Mouse (Mus musculus) kidney, adult 2 months (tissue): ENCODE measurements at regions not wholly inside any gene's neighbourhood (a gene's known extent, or its start where the extent isn't known, plus 50 kb on each side); places are given as distances from the start of the nearest gene placed in this dataset.
A peak's percentile ranks its signal among the peaks of the same experiment; 100 is the strongest.
"Not testable (repeated sequence)": the region's sequence is repeated elsewhere in the genome, so short reads cannot be mapped to it uniquely, and the experiment has no call there.

Source experiments
- DNase-seq: peaks from one replicate; pipeline ENCODE4 v3.0.0; 2021
- H3K27ac ChIP-seq: fragments of 200-500 bp; 2 replicates; pipeline ENCODE4 v1.5.1; 2012; ENCODE audit warnings: low read depth, low read length, control low read depth, inconsistent platforms; ENCODE audit not compliant: insufficient read depth
- H3K27me3 ChIP-seq: fragments of 200-500 bp; replicated peaks from 2 replicates; pipeline ENCODE4 v1.6.1; 2012; ENCODE audit warnings: mild to moderate bottlenecking, moderate library complexity, low read length, inconsistent platforms; ENCODE audit not compliant: control insufficient read depth, insufficient read depth
- H3K36me3 ChIP-seq: fragments of 200-500 bp; 2 replicates; pipeline ENCODE4 v1.6.1; 2012; ENCODE audit warnings: mild to moderate bottlenecking, moderate library complexity, low read length, inconsistent platforms; ENCODE audit not compliant: control insufficient read depth, insufficient read depth
- H3K4me1 ChIP-seq: fragments of 200-500 bp; 2 replicates; pipeline ENCODE4 v1.6.1; 2011; ENCODE audit warnings: low read length; ENCODE audit not compliant: control insufficient read depth, insufficient read depth
- H3K4me3 ChIP-seq: fragments of 200-500 bp; 2 replicates; pipeline ENCODE4 v1.5.1; 2011; ENCODE audit warnings: mild to moderate bottlenecking, low read depth, low read length, control low read depth; ENCODE audit not compliant: insufficient read depth
- CTCF ChIP-seq: fragments of 200-500 bp; conservative IDR thresholded peaks from 2 replicates; pipeline ENCODE4 v1.5.1; 2011; ENCODE audit warnings: low read depth, mild to moderate bottlenecking, control low read depth, low read length, moderate library complexity, mixed read lengths; ENCODE audit not compliant: insufficient read depth, insufficient read length
- POLR2A ChIP-seq: fragments of 200-500 bp; IDR thresholded peaks from one replicate; pipeline ENCODE4 v1.6.1; 2011; ENCODE audit warnings: low read depth, low read length, control low read depth
- WGBS: fragments of 180-500 bp; shearing (Covaris S2); methylation state at CpG from one replicate; pipeline ENCODE4 v1.1.7; 2018; 5-methylcytosine and 5-hydroxymethylcytosine counted together

DNA sequence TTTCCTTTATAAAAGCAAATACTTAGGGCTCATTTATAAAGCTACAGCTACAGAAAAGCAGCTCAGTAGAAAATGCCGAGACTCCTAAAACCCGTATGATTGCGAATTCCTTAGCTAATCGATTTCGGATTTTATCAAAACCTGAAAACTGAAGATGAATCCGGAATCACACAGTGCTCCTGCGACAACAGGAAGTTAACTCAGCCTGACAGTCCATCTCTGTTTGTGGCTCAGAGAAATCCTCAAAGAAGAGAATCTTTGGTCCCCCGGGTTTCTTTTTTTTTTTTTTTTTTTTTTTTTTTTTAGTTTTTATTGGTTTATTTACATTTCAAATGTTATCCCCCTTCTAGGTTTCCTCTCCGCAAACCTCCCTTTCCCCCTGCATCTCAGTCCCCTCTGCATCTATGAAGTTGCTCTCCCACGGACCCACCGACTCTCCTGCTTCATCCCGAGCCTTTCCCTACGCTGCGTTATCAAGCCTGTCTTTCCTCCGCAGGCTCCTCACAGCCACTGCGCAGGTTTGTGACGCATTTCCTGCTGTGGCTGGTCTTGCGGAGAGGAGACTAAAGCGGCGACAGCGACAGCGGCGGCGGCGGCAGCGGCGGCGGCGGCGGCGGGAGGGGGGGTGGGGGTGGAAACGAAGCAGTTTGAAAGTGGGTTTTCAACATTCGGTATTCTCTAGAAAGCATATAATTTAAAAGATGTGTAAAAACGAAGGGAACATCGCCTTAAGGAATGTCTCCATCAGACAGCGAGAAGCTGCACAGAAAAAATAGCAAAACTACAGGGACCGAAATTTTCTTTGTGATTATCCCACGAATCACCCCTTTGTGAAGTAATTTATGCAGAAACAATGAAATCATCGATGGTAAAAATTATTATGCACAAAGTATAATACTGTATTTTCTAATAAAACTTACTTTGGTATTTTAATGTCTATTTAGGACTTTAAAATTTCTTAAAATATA, 352.3 kb upstream of the Snrpn start:
- 14% methylated on average over 39 of the region's 39 CpGs for WGBS
- DNase-seq: peak; percentile 50
- H3K36me3 ChIP-seq, H3K4me1 ChIP-seq, H3K27me3 ChIP-seq, H3K27ac ChIP-seq: not testable (repeated sequence)
- H3K4me3 ChIP-seq: peak overlapping the region; percentile 49

DNA sequence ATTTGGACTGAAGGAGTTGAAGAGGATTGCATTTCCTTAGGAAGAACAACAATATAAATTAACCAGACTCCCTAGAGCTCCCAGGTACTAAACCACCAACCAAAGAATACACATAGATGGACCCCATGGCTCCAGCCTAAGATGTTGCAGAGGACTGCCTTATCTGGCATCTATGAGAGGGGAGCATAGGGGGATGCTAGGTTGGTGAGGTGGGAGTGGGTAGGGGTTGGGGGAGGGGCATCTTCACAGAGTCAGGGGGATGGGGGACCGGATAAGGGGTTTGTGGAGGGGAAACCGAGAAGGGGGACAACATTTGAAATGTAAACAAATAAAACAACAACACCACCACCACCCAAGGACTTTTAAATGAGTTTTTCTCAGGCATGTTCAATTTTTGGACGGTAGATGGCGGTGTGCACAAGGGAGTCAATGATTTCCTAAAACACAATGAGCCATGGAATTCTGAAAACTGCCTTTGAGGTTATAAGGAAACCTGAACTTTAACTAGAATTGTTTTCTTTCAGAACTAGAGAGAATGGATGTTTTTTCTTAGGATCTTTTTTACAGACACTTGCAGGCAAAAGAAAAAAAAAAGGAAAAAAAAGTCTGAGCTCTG, 347.9 kb upstream of the Snrpn start:
- not testable (repeated sequence) for H3K27me3 ChIP-seq, DNase-seq, H3K27ac ChIP-seq, H3K4me3 ChIP-seq, H3K4me1 ChIP-seq, H3K36me3 ChIP-seq
- 6% methylated on average over 4 of the region's 4 CpGs for WGBS

- not testable (repeated sequence) for H3K27ac ChIP-seq, H3K36me3 ChIP-seq, H3K4me1 ChIP-seq, H3K4me3 ChIP-seq, H3K27me3 ChIP-seq
- peak; percentile 3 for DNase-seq
- WGBS: 54% methylated on average over 3 of the region's 3 CpGs
Observed at GRCm38 (mm10) chr7:60450074-60450603, 310.1 kb upstream of the Snrpn start.

DNA sequence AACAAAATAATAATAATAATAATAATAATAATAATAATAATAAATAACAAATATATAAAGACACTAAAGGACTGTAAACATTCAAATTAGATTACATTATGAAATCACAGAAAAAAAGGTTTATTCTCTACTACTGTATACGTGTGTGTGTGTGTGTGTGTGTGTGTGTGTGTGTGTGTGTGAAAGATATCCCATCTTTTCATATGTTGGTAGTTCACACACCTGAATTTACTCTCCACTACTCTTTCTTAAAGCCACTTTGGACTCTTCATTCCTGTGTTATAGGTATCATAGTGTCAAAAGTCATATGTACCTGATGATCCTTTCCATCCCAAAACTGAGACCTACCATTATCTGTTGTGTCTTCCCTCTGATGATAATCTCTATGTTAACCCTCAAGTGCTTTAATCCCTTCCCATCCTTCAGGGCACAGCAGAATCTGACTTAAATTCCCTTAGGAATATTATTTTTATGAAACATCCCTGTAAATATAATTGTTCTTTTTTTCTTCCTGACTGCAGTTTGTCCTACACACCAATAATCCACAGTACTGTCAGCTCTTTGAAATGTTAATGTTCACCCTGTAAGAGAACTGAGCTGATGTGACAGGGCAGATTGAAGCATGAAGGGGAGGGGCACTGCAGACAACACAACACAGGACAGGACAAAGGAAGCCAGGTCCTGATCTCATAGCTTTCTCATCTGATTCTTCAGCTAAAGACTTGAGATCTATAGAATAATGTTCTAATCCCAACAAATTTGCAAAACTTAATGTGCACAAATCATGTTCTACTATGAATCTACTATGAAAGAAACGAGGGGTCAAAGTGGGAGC, 309.4 kb upstream of the Snrpn start:
- H3K36me3 ChIP-seq, DNase-seq: not testable (repeated sequence)
- 33% methylated on average over 2 of the region's 2 CpGs for WGBS

DNA sequence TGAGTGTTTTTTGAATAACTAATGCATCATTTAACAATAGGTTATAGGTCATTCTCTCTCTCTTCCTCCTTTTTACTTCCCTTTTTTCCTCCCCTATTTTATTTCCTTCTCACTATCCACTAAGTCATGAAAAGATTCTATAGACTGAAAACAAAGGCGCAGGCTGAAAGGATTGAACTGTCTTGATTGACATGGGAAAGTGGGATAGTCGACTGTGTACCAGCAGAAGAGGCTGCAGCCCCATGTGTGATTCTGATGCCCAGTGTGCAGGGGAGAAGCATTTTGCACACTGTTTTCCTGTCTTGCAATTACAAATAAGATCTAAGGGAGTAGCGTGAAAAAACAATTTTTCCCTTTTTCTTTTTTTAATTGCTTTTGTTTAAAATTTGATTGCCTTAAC, 298.8 kb upstream of the Snrpn start:
- Histone ChIP-seq H3K4me3 (no peak overlapping the region), H3K27me3 (no peaks in the 10 kb centered on the region), H3K27ac (no peak overlapping the region), H3K36me3 (no peaks in the 10 kb centered on the region), H3K4me1 (no peaks in the 10 kb centered on the region)
- 74% methylated on average over 3 of the region's 3 CpGs for WGBS
- no peak for TF ChIP-seq CTCF
- no peak for TF ChIP-seq POLR2A
- DNase-seq: no peak

More for the DNA sequence above, 309.4 kb upstream of the Snrpn start:
- not testable (repeated sequence) for H3K27ac ChIP-seq, H3K4me3 ChIP-seq, H3K27me3 ChIP-seq, H3K4me1 ChIP-seq

- not testable (repeated sequence) for H3K27me3 ChIP-seq, H3K4me1 ChIP-seq, H3K36me3 ChIP-seq, H3K27ac ChIP-seq
- H3K4me3 ChIP-seq: peak overlapping the region; percentile 52
- WGBS: 18% methylated on average over 33 of the region's 33 CpGs
- DNase-seq: peak; percentile 35
Observed at GRCm38 (mm10) chr7:60391011-60391863, 251.2 kb upstream of the Snrpn start.

DNA sequence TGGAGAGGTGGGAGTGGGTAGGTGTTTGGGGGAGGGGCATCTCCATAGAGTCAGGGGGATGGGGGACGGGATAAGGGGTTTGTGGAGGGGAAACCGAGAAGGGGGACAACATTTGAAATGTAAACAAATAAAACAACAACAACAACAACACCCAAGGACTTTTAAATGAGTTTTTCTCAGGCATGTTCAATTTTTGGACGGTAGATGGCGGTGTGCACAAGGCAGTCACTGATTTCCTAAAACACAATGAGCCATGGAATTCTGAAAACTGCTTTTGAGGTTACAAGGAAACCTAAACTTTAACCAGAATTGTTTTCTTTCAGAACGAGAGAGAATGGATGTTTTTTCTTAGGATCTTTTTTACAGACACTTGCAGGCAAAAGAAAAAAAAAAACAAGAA, 246.9 kb upstream of the Snrpn start:
- peak; percentile 5 for DNase-seq
- not testable (repeated sequence) for H3K4me3 ChIP-seq, H3K27me3 ChIP-seq, H3K4me1 ChIP-seq, H3K27ac ChIP-seq, H3K36me3 ChIP-seq
- 4% methylated on average over 5 of the region's 5 CpGs for WGBS

DNA sequence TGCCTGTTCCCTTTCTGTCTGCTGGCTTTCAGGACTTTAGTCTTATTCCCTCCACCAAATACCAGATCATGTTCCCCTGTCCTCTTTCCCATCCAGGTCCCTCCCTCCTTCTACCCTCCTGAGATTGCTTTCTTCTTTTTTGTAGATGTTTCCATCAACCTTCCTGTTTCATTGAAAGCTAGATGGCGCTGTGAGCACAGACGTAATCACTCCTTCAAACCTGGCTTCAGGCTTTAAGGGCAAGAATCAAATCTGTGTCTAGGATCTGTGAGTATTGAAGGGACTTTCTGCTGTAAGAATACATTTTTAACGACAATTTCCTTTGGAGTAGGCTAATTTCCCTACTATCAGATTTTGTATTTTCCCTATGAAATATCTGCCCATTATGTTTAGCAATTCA, 234.0 kb upstream of the Snrpn start:
- WGBS: 21% methylated on average over 3 of the region's 3 CpGs
- peak; percentile 6 for DNase-seq
- H3K4me3 ChIP-seq, H3K4me1 ChIP-seq, H3K27ac ChIP-seq, H3K36me3 ChIP-seq, H3K27me3 ChIP-seq: not testable (repeated sequence)

- not testable (repeated sequence) for H3K36me3 ChIP-seq, H3K27ac ChIP-seq, H3K4me3 ChIP-seq, H3K27me3 ChIP-seq, H3K4me1 ChIP-seq
- DNase-seq: peak; percentile 72
- WGBS: 55% methylated on average over 2 of the region's 2 CpGs
Observed at GRCm38 (mm10) chr7:60352206-60352605, 212.2 kb upstream of the Snrpn start.
